Mouse (Mus musculus): ENCODE measurements at regions not wholly inside any gene's neighbourhood (a gene's known extent, or its start where the extent isn't known, plus 50 kb on each side); places are given as distances from the start of the nearest gene placed in this dataset.

DNA sequence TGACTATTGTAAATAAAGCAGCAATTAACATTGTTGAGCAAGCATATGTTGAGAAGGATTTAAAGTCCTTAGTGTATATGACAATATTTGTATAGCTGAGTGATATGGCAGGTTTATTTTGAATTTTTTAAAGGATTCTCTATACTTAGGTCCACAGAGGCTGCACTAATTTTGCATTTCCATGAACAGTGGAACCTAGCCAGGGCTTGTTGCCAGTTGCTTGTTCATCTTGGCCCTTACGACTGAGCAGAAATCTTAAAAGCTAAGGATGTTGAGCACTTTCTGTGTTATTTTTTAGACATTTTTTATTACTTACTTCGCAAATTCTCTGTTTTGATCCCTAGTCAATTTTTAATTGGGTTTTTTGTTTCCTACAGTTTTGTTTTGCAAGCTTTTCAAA is 417.8 kb downstream of the Cdh7 start:
- DNase-seq = peak; percentile 10

DNA sequence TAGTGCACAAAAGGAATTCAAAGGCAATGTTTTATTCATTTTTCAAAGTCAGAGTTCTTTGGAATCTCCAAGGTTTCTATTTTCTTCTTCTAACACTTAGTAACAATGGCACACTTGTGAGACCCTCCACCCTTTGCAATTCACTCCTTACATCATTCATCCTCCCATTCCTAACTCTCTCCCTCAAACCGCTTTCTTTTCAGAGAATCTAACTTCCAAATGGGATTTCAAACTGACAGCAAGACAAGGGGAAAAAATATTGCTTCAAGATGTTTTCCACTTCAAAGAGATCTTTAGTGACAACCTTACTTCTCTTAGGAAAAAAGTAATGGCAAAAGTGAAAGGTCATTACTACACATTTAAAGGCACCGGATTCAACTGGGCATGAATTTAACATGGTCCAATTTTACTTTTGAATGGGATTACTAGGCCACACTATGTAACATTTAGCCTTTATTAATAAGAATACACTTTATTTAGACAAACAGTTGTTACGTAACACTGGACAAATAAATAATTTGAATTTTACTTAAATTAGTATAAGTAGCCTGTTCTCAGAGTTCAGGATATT is 465.6 kb downstream of the Cdh7 start:
- no peak for DNase-seq

GRCm38 (mm10) chr1:110483476-110483875 is 493.9 kb downstream of the Cdh19 start:
- DNase-seq = no peak

DNA sequence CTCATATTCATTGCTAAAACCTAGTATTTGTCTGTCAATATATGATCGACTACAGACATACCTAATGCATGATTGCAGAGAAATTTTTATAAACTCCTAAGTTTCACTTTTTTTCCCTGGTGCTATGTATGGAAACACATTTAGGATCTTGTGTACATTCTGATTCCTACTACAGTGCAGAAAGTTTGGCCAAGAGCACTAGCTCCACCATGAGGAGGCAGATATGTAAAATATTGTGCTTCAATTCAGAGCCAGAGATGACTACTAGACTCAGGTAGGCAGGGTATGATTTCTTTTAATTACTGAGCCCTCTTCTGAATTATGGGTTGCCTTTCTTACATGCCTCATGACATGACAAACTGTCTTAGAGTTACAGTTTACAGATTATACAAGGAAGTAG is 488.0 kb downstream of the Cdh19 start:
- DNase-seq = no peak

All from right cerebral cortex, postnatal 4 days (tissue).